Mouse (Mus musculus) midbrain, embryonic 14.5 days (tissue): ENCODE results near the gene Accsl. TPM values are rescaled to one million over a fixed set of nuclear protein-coding genes. Genes with fewer than 3 reads are reported as not detected.

ENCODE experiments used
- ATAC-seq: fragments of 200-750 bp; cut with Nextera tagmentation; 2 replicates; pipeline ENCODE4 v1.8.0; 2017; ENCODE audit warnings: moderate number of reproducible peaks, moderate library complexity; ENCODE audit not compliant: low FRiP score, low TSS enrichment
- DNase-seq: peaks from one replicate; pipeline ENCODE4 v3.0.0-alpha.2; 2015
- H3K27ac ChIP-seq: fragments of 300-500 bp; sonication (generic); replicated peaks from 2 replicates; pipeline ENCODE4 v1.5.1; 2014; ENCODE audit warnings: mild to moderate bottlenecking, low read depth, low read length, moderate library complexity
- H3K27me3 ChIP-seq: fragments of 300-500 bp; sonication (generic); 2 replicates; pipeline ENCODE4 v1.6.1; 2014; ENCODE audit warnings: low read length, control low read depth, mixed read lengths; ENCODE audit not compliant: control insufficient read depth, insufficient read depth
- H3K36me3 ChIP-seq: fragments of 300-500 bp; sonication (generic); 2 replicates; pipeline ENCODE4 v1.6.1; 2014; ENCODE audit warnings: low read length, control low read depth; ENCODE audit not compliant: control insufficient read depth, insufficient read depth
- H3K4me1 ChIP-seq: fragments of 300-500 bp; sonication (generic); 2 replicates; pipeline ENCODE4 v1.6.1; 2014; ENCODE audit warnings: mild to moderate bottlenecking, antibody characterized with exemption, low read length, control low read depth; ENCODE audit not compliant: control insufficient read depth, insufficient read depth
- H3K4me2 ChIP-seq: fragments of 300-500 bp; sonication (generic); 2 replicates; pipeline ENCODE4 v1.6.1; 2014; ENCODE audit warnings: mild to moderate bottlenecking, low read length, moderate library complexity
- H3K4me3 ChIP-seq: fragments of 300-500 bp; sonication (generic); replicated peaks from 2 replicates; pipeline ENCODE4 v1.5.1; 2014; ENCODE audit warnings: low read depth, low read length
- H3K9ac ChIP-seq: fragments of 300-500 bp; sonication (generic); replicated peaks from 2 replicates; pipeline ENCODE4 v1.6.1; 2014; ENCODE audit warnings: mild to moderate bottlenecking, low read length, moderate library complexity
- H3K9me3 ChIP-seq: fragments of 300-500 bp; sonication (generic); 2 replicates; pipeline ENCODE4 v1.6.1; 2016; ENCODE audit warnings: low read length, control low read depth, mixed read lengths; ENCODE audit not compliant: control insufficient read depth
- WGBS: fragments of 180-500 bp; shearing (Covaris S2); extraction: QIAGEN DNeasy Blood & Tissue Kit; methylation state at CpG from one replicate; pipeline ENCODE4 v1.1.7; 2014; 5-methylcytosine and 5-hydroxymethylcytosine counted together
- polyA plus RNA-seq: library from polyadenylated mRNA; unstranded; fragments of >200 nt; fragmentation: Nextera tagmentation; extraction: Ambion mirVana; gene quantifications from 2 replicates; pipeline ENCODE4 v1.2.1, GENCODE M21; 2014

The Accsl gene
- polyA plus RNA-seq = 0.18 and 0.19 TPM in 2 replicates

DNA sequence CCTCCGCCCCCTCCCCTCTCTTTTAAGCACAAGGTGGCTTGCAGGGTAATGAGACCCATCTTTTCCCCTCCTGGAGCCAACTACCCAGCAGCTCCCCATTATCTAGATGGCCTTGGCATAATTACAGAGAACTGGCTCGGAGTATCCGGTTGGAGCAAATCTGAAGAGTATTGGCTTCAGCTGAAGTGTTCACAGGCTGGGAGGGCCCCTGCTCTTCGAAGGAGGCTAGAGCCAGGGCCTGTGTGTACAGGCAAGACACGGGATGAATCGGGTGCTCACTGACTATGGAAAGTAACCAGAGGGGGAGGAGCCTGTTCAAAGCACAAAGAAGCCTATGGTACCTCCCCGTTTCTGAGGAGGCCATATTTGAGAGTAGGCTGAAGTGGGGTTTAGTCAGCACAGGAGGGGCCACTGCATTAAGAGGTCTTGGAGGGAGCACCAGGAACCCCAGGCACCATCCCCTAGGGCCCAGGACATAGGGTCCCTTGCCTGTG lies at the start of gene Accsl:
Gene Accsl, minus strand, starts transcription at position 51 of the 494 bp plus-strand sequence.
- DNase-seq (no peak), ATAC-seq (no peak)
- Histone ChIP-seq H3K4me1 (peaks cover 6% of the 10 kb centered on the region; the same call in 1 of the 2 replicates), H3K4me2 (no peak within 1 kb of the TSS), H3K27me3 (no peaks in the 10 kb centered on the region), H3K9me3 (no peaks in the 10 kb centered on the region), H3K36me3 (no peaks in the 10 kb centered on the region), H3K9ac (no peak within 1 kb of the TSS), H3K4me3 (no peak within 1 kb of the TSS), H3K27ac (no peak within 1 kb of the TSS)
- WGBS = 71% methylated on average over 7 of the region's 7 CpGs

DNA sequence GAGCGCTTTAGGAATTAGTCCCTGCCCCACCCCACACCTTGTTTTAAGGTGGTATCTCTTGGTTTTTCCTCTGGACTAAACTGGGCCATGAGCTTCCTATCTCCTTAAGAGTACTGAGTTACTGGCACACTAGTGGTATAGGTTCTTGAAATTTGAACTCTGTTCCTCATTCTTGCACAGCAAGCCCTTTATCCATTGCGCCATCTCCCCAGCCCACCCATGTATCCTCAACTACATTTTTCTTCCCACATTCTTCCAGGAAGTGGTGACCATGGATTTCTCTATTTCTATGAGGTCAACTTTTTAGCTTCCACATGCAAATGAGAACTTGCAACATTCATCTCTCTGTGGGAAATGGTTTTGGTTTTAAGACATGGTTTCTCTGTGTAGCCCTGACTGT lies 44.6 kb upstream of the Accsl start:
- DNase-seq (no peak), ATAC-seq (no peak)
- H3K4me1 ChIP-seq = no peaks in the 10 kb centered on the region
- H3K9ac ChIP-seq = no peak overlapping the region
- no peak overlapping the region for H3K4me3 ChIP-seq
- WGBS = 93% methylated on average over 2 of the region's 2 CpGs
- no peak overlapping the region for H3K27ac ChIP-seq
- no peaks in the 10 kb centered on the region for H3K9me3 ChIP-seq
- no peaks in the 10 kb centered on the region for H3K36me3 ChIP-seq
- no peaks in the 10 kb centered on the region for H3K27me3 ChIP-seq
- no peak overlapping the region for H3K4me2 ChIP-seq

DNA sequence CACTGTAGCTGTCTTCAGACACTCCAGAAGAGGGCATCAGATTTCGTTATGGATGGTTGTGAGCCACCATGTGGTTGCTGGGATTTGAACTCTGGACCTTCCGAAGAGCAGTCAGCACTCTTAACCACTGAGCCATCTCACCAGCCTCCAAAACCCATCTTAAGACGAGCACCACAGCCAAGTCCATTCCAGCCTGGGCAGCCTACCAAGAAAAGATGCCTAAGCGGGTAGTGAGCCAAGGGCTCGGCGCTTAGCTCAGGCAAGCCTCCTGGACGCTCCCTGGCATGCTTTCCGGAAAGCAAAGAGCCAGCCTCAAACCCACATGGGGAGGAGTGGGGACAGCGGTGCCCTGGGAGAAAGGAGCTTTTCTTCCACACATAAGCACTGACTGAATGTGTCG lies 43.0 kb upstream of the Accsl start:
- no peak for ATAC-seq
- H3K9ac ChIP-seq = no peak overlapping the region
- no peaks in the 10 kb centered on the region for H3K36me3 ChIP-seq
- no peak overlapping the region for H3K27ac ChIP-seq
- H3K9me3 ChIP-seq = no peaks in the 10 kb centered on the region
- peaks cover 13% of the 10 kb centered on the region; the same call in 1 of the 2 replicates for H3K4me1 ChIP-seq
- no peak overlapping the region for H3K4me3 ChIP-seq
- no peaks in the 10 kb centered on the region for H3K27me3 ChIP-seq
- WGBS = 85% methylated on average over 10 of the region's 10 CpGs
- DNase-seq = no peak
- no peak overlapping the region for H3K4me2 ChIP-seq

DNA sequence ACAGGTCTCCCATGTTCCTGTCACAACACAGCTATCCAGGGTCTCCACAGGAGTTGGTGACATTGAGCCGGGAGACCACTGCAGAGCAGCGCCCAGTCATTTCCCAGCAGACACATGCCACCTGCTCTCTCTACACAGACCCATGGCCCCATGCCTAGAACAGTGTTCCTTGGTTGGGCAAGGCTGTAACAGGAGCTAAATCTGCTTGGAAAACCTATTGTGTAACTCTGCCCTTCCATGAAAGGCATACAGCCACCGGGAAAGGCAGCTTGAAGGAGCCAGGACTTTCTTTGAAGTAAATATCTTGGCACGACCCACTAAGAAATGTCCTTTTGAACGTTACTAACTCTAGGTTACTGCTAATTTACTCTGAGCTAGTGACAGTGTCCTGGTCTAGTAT lies 40.8 kb upstream of the Accsl start:
- DNase-seq (no peak), ATAC-seq (no peak)
- 70% methylated on average over 5 of the region's 5 CpGs for WGBS
- Histone ChIP-seq H3K9me3 (no peaks in the 10 kb centered on the region), H3K4me2 (no peak overlapping the region), H3K9ac (no peak overlapping the region), H3K27ac (no peak overlapping the region), H3K27me3 (no peaks in the 10 kb centered on the region), H3K36me3 (no peaks in the 10 kb centered on the region), H3K4me1 (peaks cover 18% of the 10 kb centered on the region; the same call in 1 of the 2 replicates), H3K4me3 (no peak overlapping the region)

DNA sequence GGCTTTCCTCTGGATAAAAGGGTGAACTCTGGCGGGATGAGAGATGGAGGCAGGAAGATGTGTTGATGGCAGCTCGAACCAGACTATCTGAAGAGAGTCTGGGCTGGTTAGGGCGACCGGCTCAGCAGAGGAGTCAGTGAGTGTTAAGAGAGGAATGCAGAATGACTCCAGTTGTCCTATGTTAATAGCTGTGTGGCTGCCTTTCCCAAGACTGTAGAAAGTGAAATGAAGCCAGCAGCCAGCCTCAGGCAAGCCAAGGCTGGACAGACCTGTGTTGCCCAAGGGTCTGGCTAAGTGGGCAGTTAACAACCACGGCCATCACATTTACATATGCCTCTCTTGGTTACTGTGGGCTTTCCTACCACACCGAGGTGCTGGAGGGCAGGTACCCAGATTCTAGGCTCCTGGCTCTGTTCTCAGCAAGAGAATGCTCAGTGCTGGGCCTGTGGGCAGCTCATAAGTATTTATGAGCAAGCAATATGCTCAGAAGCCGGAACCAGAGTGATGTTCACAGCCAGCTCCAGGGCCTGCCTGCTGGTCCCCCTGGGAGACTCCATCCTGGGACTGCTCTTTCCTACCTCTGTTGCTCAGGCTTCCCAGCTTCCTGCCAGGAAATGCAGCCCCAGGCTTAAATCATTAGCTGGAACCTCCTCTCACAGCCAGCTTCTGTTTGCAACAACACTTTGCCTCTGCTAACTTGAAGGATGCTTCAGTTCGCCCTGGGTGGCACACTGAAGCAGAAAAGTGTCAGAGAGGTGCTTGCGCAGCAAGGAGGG lies 38.8 kb upstream of the Accsl start:
- H3K4me3 ChIP-seq = no peak overlapping the region
- no peaks in the 10 kb centered on the region for H3K9me3 ChIP-seq
- DNase-seq = peak; percentile 67
- H3K9ac ChIP-seq = 0 out of 2 replicates have a peak overlapping the region, but pooled peaks have one; percentile 9
- H3K4me2 ChIP-seq = no peak overlapping the region
- H3K27ac ChIP-seq = peak overlapping the region; percentile 60
- H3K36me3 ChIP-seq = no peaks in the 10 kb centered on the region
- no peaks in the 10 kb centered on the region for H3K27me3 ChIP-seq
- 45% methylated on average over 9 of the region's 9 CpGs for WGBS
- peaks cover 18% of the 10 kb centered on the region; the same call in 1 of the 2 replicates for H3K4me1 ChIP-seq
- ATAC-seq = peak; percentile 18; the same call in 1 of the 2 replicates

DNA sequence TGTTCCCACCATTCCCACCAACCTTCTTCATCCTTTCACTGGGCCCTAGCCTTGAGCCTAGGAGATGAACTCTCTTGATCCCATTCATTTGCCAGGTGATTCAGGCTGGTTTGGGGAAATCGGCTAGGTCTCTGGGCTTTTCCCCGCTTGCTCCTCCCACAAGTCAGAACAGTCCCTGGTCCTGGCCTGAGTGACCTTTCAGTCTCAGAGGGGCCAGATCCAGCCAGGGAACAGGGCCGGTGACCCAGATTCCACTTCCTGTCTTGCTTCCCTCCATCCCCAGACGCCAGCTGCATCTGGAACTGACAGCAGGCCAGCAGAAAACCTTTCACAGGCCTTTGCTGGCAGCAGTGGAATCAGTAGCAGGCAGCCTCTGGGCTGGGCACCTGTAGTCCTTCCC lies 37.4 kb upstream of the Accsl start:
- Histone ChIP-seq H3K4me1 (peaks cover 18% of the 10 kb centered on the region; the same call in 1 of the 2 replicates), H3K4me3 (no peak overlapping the region), H3K4me2 (no peak overlapping the region), H3K9ac (no peak overlapping the region), H3K9me3 (no peaks in the 10 kb centered on the region), H3K27ac (no peak overlapping the region), H3K27me3 (no peaks in the 10 kb centered on the region), H3K36me3 (no peaks in the 10 kb centered on the region)
- no peak for DNase-seq
- no peak for ATAC-seq
- 48% methylated on average over 4 of the region's 4 CpGs for WGBS

DNA sequence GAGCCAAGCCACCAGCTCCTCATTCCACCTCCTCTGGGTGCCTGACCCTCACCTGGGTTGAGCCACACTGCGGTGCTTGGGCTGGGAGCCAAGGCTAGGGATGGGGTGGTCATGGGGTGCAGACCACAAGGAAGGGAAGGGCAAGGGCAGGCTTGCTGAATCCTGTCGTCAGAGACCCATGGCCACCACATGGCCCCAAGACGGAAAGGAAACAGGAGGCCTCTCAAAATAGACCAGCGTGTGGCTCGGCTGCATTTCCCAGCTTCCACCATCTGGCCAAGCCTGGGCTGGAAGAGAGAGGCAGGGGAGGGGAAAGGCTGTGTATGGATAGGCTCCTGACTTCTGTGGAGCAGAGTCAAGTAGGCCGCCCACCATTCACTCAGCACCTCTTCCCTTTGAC lies 34.5 kb upstream of the Accsl start:
- WGBS = 80% methylated on average over 6 of the region's 6 CpGs
- no peak overlapping the region for H3K27ac ChIP-seq
- no peaks in the 10 kb centered on the region for H3K36me3 ChIP-seq
- H3K9me3 ChIP-seq = no peaks in the 10 kb centered on the region
- H3K9ac ChIP-seq = no peak overlapping the region
- peaks cover 18% of the 10 kb centered on the region; the same call in 1 of the 2 replicates for H3K4me1 ChIP-seq
- no peak for ATAC-seq
- DNase-seq = no peak
- H3K27me3 ChIP-seq = no peaks in the 10 kb centered on the region
- no peak overlapping the region for H3K4me3 ChIP-seq
- no peak overlapping the region for H3K4me2 ChIP-seq

DNA sequence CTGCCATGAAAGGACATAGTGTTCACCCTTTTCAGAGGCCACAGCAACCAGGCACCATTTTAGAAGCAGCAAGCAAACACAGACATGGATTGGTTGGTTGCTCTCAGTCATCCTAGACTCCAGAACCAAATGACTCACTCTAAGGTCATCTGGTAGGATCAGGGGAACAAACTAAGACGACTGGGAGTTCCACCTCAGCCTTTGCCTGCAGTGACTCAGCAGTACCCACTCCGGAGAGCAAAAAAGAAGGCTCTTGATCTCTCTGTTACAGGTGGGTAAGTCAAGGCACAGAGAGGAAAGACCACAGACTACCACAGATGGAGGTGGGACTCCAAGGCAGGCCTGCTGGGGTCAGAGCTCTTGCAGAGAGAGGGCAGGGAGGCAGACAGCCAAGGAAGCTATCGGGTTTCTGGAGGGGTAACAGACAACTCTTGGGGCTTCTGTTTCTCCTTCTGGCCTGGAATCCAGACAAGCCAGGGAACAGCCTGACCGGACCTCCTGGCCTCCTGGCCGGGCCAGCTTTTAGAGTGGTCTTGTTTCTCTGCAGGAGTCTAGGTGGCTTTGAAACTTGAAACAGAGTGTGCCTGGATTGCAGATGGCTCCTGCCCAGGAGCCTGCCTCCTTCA lies 33.8 kb upstream of the Accsl start:
- Histone ChIP-seq H3K4me1 (peaks cover 13% of the 10 kb centered on the region; the same call in 1 of the 2 replicates), H3K9ac (no peak overlapping the region), H3K4me2 (no peak overlapping the region), H3K27me3 (no peaks in the 10 kb centered on the region), H3K27ac (no peak overlapping the region), H3K36me3 (no peaks in the 10 kb centered on the region), H3K9me3 (no peaks in the 10 kb centered on the region), H3K4me3 (no peak overlapping the region)
- ATAC-seq = no peak
- no peak for DNase-seq
- 69% methylated on average over 5 of the region's 5 CpGs for WGBS
